Mouse (Mus musculus) 3T3-L1 (cell line): ENCODE measurements at regions not wholly inside any gene's neighbourhood (a gene's known extent, or its start where the extent isn't known, plus 50 kb on each side); places are given as distances from the start of the nearest gene placed in this dataset.

Experiments
- DNase-seq: peaks from one replicate; pipeline ENCODE4 v3.0.0-alpha.2; 2015; ENCODE audit warnings: low read depth, low spot score

GRCm38 (mm10) chr13:6178362-6179070 lies 317.2 kb downstream of the Klf6 start:
- DNase-seq = no peak

GRCm38 (mm10) chr13:6189133-6189532 lies 327.9 kb downstream of the Klf6 start:
- DNase-seq = no peak

- DNase-seq = no peak
These were observed 328.3 kb downstream of the Klf6 start for GRCm38 (mm10) chr13:6189566-6189965.

- peak; percentile 4 for DNase-seq
These were observed 330.1 kb downstream of the Klf6 start for GRCm38 (mm10) chr13:6191186-6191914.

GRCm38 (mm10) chr13:6191915-6192295 lies 330.6 kb downstream of the Klf6 start:
- DNase-seq = peak; percentile 95

GRCm38 (mm10) chr13:6196690-6197089 lies 335.4 kb downstream of the Klf6 start:
- no peak for DNase-seq

- no peak for DNase-seq
These were observed 337.8 kb downstream of the Klf6 start for GRCm38 (mm10) chr13:6199107-6199506.

GRCm38 (mm10) chr13:6201516-6201915 lies 340.2 kb downstream of the Klf6 start:
- no peak for DNase-seq

- DNase-seq = no peak
These were observed 343.1 kb upstream of the Pitrm1 start for GRCm38 (mm10) chr13:6204801-6205200.

- DNase-seq = no peak
These were observed 335.4 kb upstream of the Pitrm1 start for GRCm38 (mm10) chr13:6212550-6212949.

GRCm38 (mm10) chr13:6214189-6214588 lies 333.8 kb upstream of the Pitrm1 start:
- DNase-seq = no peak

- DNase-seq = no peak
These were observed 321.8 kb upstream of the Pitrm1 start for GRCm38 (mm10) chr13:6226087-6226643.

- DNase-seq = no peak
These were observed 319.7 kb upstream of the Pitrm1 start for GRCm38 (mm10) chr13:6228278-6228677.

GRCm38 (mm10) chr13:6235394-6235793 lies 312.6 kb upstream of the Pitrm1 start:
- DNase-seq = no peak

GRCm38 (mm10) chr13:6236503-6236902 lies 311.4 kb upstream of the Pitrm1 start:
- DNase-seq = no peak

GRCm38 (mm10) chr13:6237201-6237600 lies 310.7 kb upstream of the Pitrm1 start:
- DNase-seq = peak; percentile 37

- no peak for DNase-seq
These were observed 307.1 kb upstream of the Pitrm1 start for GRCm38 (mm10) chr13:6240855-6241254.

- DNase-seq = no peak
These were observed 306.4 kb upstream of the Pitrm1 start for GRCm38 (mm10) chr13:6241472-6242123.

- no peak for DNase-seq
These were observed 297.8 kb upstream of the Pitrm1 start for GRCm38 (mm10) chr13:6250106-6250505.

- DNase-seq = peak; percentile 45
These were observed 296.7 kb upstream of the Pitrm1 start for GRCm38 (mm10) chr13:6251025-6251862.

- DNase-seq = no peak
These were observed 295.8 kb upstream of the Pitrm1 start for GRCm38 (mm10) chr13:6252100-6252499.
